Comparison of ENCODE assay signal across 6 mouse cellular contexts in genomic region chr3:116374486-116374885, GRCm38 (mm10).
"Had no signal": no experiment of that assay in that cellular context is flagged by ENCODE, and none has a peak within 500 bp of the region (broad histone marks: within the 10 kb centered on the region; RNA-seq: fewer than 3 reads in every experiment).

No protein-coding gene starts in this region.

- DNase-seq: kidney, adult 8-10 months; kidney, postnatal 10 days; lung, embryonic 14.5 days; lung, postnatal 10 days; right cerebral cortex, postnatal 14 days; thymus, postnatal 25 days had no signal
